Mouse (Mus musculus): ENCODE results near the gene Limk2. TPM values are rescaled to one million over a fixed set of nuclear protein-coding genes. Genes with fewer than 3 reads are reported as not detected.

The Limk2 gene
- polyA plus RNA-seq, 1 experiment from 2014 or later: 95.8 TPM

GRCm38 (mm10) chr11:3403024-3403423 lies 6.0 kb downstream of the Limk2 start:
- WGBS: 84% methylated on average over 3 of the region's 3 CpGs
- H3K4me2 ChIP-seq (replicated peaks; ENCODE audit: low read depth, low read length): no peak overlapping the region
- H3K36me3 ChIP-seq (ENCODE audit: control insufficient read depth, insufficient read depth, low read length): no peaks in the 10 kb centered on the region
- no peak for ATAC-seq (ENCODE audit: insufficient number of reproducible peaks, insufficient read depth, low FRiP score, low read depth)
- no peak overlapping the region for H3K27ac ChIP-seq (ENCODE audit: low read length)
- H3K9ac ChIP-seq (replicated peaks; ENCODE audit: low read depth, low read length): no peak overlapping the region
- peaks cover 10% of the 10 kb centered on the region; the same call in 1 of the 2 replicates for H3K4me1 ChIP-seq (ENCODE audit: control insufficient read depth, insufficient read depth, low read length)
- no peaks in the 10 kb centered on the region for H3K9me3 ChIP-seq (ENCODE audit: control insufficient read depth, low read depth, low read length)
- no peaks in the 10 kb centered on the region for H3K27me3 ChIP-seq (ENCODE audit: control insufficient read depth, insufficient read depth, low read length)
- H3K4me3 ChIP-seq (ENCODE audit: low read depth, low read length): no peak overlapping the region

GRCm38 (mm10) chr11:3398318-3398717 lies 10.7 kb downstream of the Limk2 start:
- Histone ChIP-seq H3K4me2 (replicated peaks; ENCODE audit: low read depth, low read length) (no peak overlapping the region), H3K9me3 (ENCODE audit: control insufficient read depth, low read depth, low read length) (no peaks in the 10 kb centered on the region), H3K4me3 (ENCODE audit: low read depth, low read length) (no peak overlapping the region), H3K27me3 (ENCODE audit: control insufficient read depth, insufficient read depth, low read length) (no peaks in the 10 kb centered on the region), H3K27ac (ENCODE audit: low read length) (no peak overlapping the region), H3K9ac (replicated peaks; ENCODE audit: low read depth, low read length) (no peak overlapping the region), H3K36me3 (ENCODE audit: control insufficient read depth, insufficient read depth, low read length) (no peaks in the 10 kb centered on the region; the same call in 1 of the 2 replicates), H3K4me1 (ENCODE audit: control insufficient read depth, insufficient read depth, low read length) (no peaks in the 10 kb centered on the region)
- 0 out of 2 replicates have a peak, but pooled peaks have one; percentile 56 for ATAC-seq (ENCODE audit: insufficient number of reproducible peaks, insufficient read depth, low FRiP score, low read depth)
- 62% methylated on average over 1 of the region's 1 CpGs for WGBS

- Histone ChIP-seq H3K9ac (replicated peaks; ENCODE audit: low read depth, low read length) (no peak overlapping the region), H3K4me1 (ENCODE audit: control insufficient read depth, insufficient read depth, low read length) (no peaks in the 10 kb centered on the region), H3K27me3 (ENCODE audit: control insufficient read depth, insufficient read depth, low read length) (no peaks in the 10 kb centered on the region), H3K4me2 (replicated peaks; ENCODE audit: low read depth, low read length) (no peak overlapping the region), H3K36me3 (ENCODE audit: control insufficient read depth, insufficient read depth, low read length) (no peaks in the 10 kb centered on the region; the same call in 1 of the 2 replicates), H3K9me3 (ENCODE audit: control insufficient read depth, low read depth, low read length) (no peaks in the 10 kb centered on the region), H3K27ac (ENCODE audit: low read length) (no peak overlapping the region), H3K4me3 (ENCODE audit: low read depth, low read length) (no peak overlapping the region)
- ATAC-seq (ENCODE audit: insufficient number of reproducible peaks, insufficient read depth, low FRiP score, low read depth): no peak
- WGBS: 74% methylated on average over 8 of the region's 8 CpGs
Measured at GRCm38 (mm10) chr11:3396562-3396961, 12.4 kb downstream of the Limk2 start.

- no peak overlapping the region for H3K9ac ChIP-seq (replicated peaks; ENCODE audit: low read depth, low read length)
- no peaks in the 10 kb centered on the region for H3K4me1 ChIP-seq (ENCODE audit: control insufficient read depth, insufficient read depth, low read length)
- H3K9me3 ChIP-seq (ENCODE audit: control insufficient read depth, low read depth, low read length): no peaks in the 10 kb centered on the region
- no peak overlapping the region for H3K4me2 ChIP-seq (replicated peaks; ENCODE audit: low read depth, low read length)
- WGBS: 83% methylated on average over 3 of the region's 3 CpGs
- peaks cover 3% of the 10 kb centered on the region for H3K36me3 ChIP-seq (ENCODE audit: control insufficient read depth, insufficient read depth, low read length)
- no peak overlapping the region for H3K4me3 ChIP-seq (ENCODE audit: low read depth, low read length)
- H3K27me3 ChIP-seq (ENCODE audit: control insufficient read depth, insufficient read depth, low read length): no peaks in the 10 kb centered on the region
- H3K27ac ChIP-seq (ENCODE audit: low read length): no peak overlapping the region
- no peak for ATAC-seq (ENCODE audit: insufficient number of reproducible peaks, insufficient read depth, low FRiP score, low read depth)
Measured at GRCm38 (mm10) chr11:3396091-3396490, 12.9 kb downstream of the Limk2 start.

- H3K9me3 ChIP-seq (ENCODE audit: control insufficient read depth, low read depth, low read length): no peaks in the 10 kb centered on the region
- ATAC-seq (ENCODE audit: insufficient number of reproducible peaks, insufficient read depth, low FRiP score, low read depth): no peak
- H3K4me1 ChIP-seq (ENCODE audit: control insufficient read depth, insufficient read depth, low read length): no peaks in the 10 kb centered on the region
- 70% methylated on average over 5 of the region's 5 CpGs for WGBS
- H3K4me3 ChIP-seq (ENCODE audit: low read depth, low read length): no peak overlapping the region
- H3K27me3 ChIP-seq (ENCODE audit: control insufficient read depth, insufficient read depth, low read length): no peaks in the 10 kb centered on the region
- peaks cover 4% of the 10 kb centered on the region for H3K36me3 ChIP-seq (ENCODE audit: control insufficient read depth, insufficient read depth, low read length)
- no peak overlapping the region for H3K27ac ChIP-seq (ENCODE audit: low read length)
- H3K4me2 ChIP-seq (replicated peaks; ENCODE audit: low read depth, low read length): no peak overlapping the region
- no peak overlapping the region for H3K9ac ChIP-seq (replicated peaks; ENCODE audit: low read depth, low read length)
Measured at GRCm38 (mm10) chr11:3394520-3394919, 14.5 kb downstream of the Limk2 start.

- no peak overlapping the region for H3K4me2 ChIP-seq (replicated peaks; ENCODE audit: low read depth, low read length)
- no peak overlapping the region for H3K4me3 ChIP-seq (ENCODE audit: low read depth, low read length)
- ATAC-seq (ENCODE audit: insufficient number of reproducible peaks, insufficient read depth, low FRiP score, low read depth): no peak
- H3K36me3 ChIP-seq (ENCODE audit: control insufficient read depth, insufficient read depth, low read length): peaks cover 4% of the 10 kb centered on the region
- no peaks in the 10 kb centered on the region for H3K9me3 ChIP-seq (ENCODE audit: control insufficient read depth, low read depth, low read length)
- no peak overlapping the region for H3K9ac ChIP-seq (replicated peaks; ENCODE audit: low read depth, low read length)
- H3K27ac ChIP-seq (ENCODE audit: low read length): no peak overlapping the region
- WGBS: 66% methylated on average over 8 of the region's 8 CpGs
- H3K27me3 ChIP-seq (ENCODE audit: control insufficient read depth, insufficient read depth, low read length): no peaks in the 10 kb centered on the region
- no peaks in the 10 kb centered on the region for H3K4me1 ChIP-seq (ENCODE audit: control insufficient read depth, insufficient read depth, low read length)
Measured at GRCm38 (mm10) chr11:3392526-3392925, 16.5 kb downstream of the Limk2 start.

- peak overlapping the region; percentile 15; the same call in 1 of the 2 replicates for H3K27ac ChIP-seq (ENCODE audit: low read length)
- WGBS: 62% methylated on average over 5 of the region's 5 CpGs
- ATAC-seq (ENCODE audit: insufficient number of reproducible peaks, insufficient read depth, low FRiP score, low read depth): no peak
Measured at GRCm38 (mm10) chr11:3390789-3391188, 18.2 kb downstream of the Limk2 start.

GRCm38 (mm10) chr11:3389996-3390395 lies 19.0 kb downstream of the Limk2 start:
- Histone ChIP-seq H3K27ac (ENCODE audit: low read length) (no peak overlapping the region), H3K27me3 (ENCODE audit: control insufficient read depth, insufficient read depth, low read length) (no peaks in the 10 kb centered on the region), H3K4me1 (ENCODE audit: control insufficient read depth, insufficient read depth, low read length) (no peaks in the 10 kb centered on the region), H3K36me3 (ENCODE audit: control insufficient read depth, insufficient read depth, low read length) (peaks cover 4% of the 10 kb centered on the region), H3K9me3 (ENCODE audit: control insufficient read depth, low read depth, low read length) (no peaks in the 10 kb centered on the region), H3K4me2 (replicated peaks; ENCODE audit: low read depth, low read length) (no peak overlapping the region), H3K9ac (replicated peaks; ENCODE audit: low read depth, low read length) (no peak overlapping the region), H3K4me3 (ENCODE audit: low read depth, low read length) (no peak overlapping the region)
- 70% methylated on average over 5 of the region's 5 CpGs for WGBS
- no peak for ATAC-seq (ENCODE audit: insufficient number of reproducible peaks, insufficient read depth, low FRiP score, low read depth)

More at GRCm38 (mm10) chr11:3390789-3391188, 18.2 kb downstream of the Limk2 start:
- Histone ChIP-seq H3K36me3 (ENCODE audit: control insufficient read depth, insufficient read depth, low read length) (peaks cover 4% of the 10 kb centered on the region), H3K9ac (replicated peaks; ENCODE audit: low read depth, low read length) (no peak overlapping the region), H3K27me3 (ENCODE audit: control insufficient read depth, insufficient read depth, low read length) (no peaks in the 10 kb centered on the region), H3K4me1 (ENCODE audit: control insufficient read depth, insufficient read depth, low read length) (no peaks in the 10 kb centered on the region), H3K4me3 (ENCODE audit: low read depth, low read length) (no peak overlapping the region), H3K9me3 (ENCODE audit: control insufficient read depth, low read depth, low read length) (no peaks in the 10 kb centered on the region), H3K4me2 (replicated peaks; ENCODE audit: low read depth, low read length) (no peak overlapping the region)

- no peak for ATAC-seq (ENCODE audit: insufficient number of reproducible peaks, insufficient read depth, low FRiP score, low read depth)
- H3K4me3 ChIP-seq (ENCODE audit: low read depth, low read length): no peak overlapping the region
- H3K9ac ChIP-seq (replicated peaks; ENCODE audit: low read depth, low read length): no peak overlapping the region
- H3K27ac ChIP-seq (ENCODE audit: low read length): no peak overlapping the region
- H3K4me2 ChIP-seq (replicated peaks; ENCODE audit: low read depth, low read length): no peak overlapping the region
- no peaks in the 10 kb centered on the region for H3K27me3 ChIP-seq (ENCODE audit: control insufficient read depth, insufficient read depth, low read length)
- WGBS: 75% methylated on average over 6 of the region's 6 CpGs
- no peaks in the 10 kb centered on the region for H3K4me1 ChIP-seq (ENCODE audit: control insufficient read depth, insufficient read depth, low read length)
- no peaks in the 10 kb centered on the region for H3K9me3 ChIP-seq (ENCODE audit: control insufficient read depth, low read depth, low read length)
- peaks cover 9% of the 10 kb centered on the region for H3K36me3 ChIP-seq (ENCODE audit: control insufficient read depth, insufficient read depth, low read length)
Measured at GRCm38 (mm10) chr11:3387482-3388196, 21.4 kb downstream of the Limk2 start.

Measured in stomach, embryonic 14.5 days (tissue).